Mouse (Mus musculus): ENCODE data around the gene Zfp981. TPM values are rescaled to one million over a fixed set of nuclear protein-coding genes. Genes with fewer than 3 reads are reported as not detected.

Gene Zfp981
- polyA plus RNA-seq (2017; shearing (Covaris generic)) = not detected

GRCm38 (mm10) chr4:146501727-146502126 is at the start of gene Zfp981:
Gene Zfp981 (plus strand): TSS chr4:146502027.

Other genes starting within 250 kb of the Zfp981 start
- 2.0 TPM for gene Zfp992, start 53.0 kb upstream of the Zfp981 start, polyA plus RNA-seq (2017; shearing (Covaris generic))
- gene Zfp993, start 108.9 kb downstream of the Zfp981 start, polyA plus RNA-seq (2017; shearing (Covaris generic)) = 1.4 TPM